Mouse (Mus musculus) left cerebral cortex, postnatal 4 days (tissue): ENCODE results near the gene Rgl1. TPM values are rescaled to one million over a fixed set of nuclear protein-coding genes. Genes with fewer than 3 reads are reported as not detected.
"Not testable (repeated sequence)": the region's sequence is repeated elsewhere in the genome, so short reads cannot be mapped to it uniquely, and the experiment has no call there.

Source experiments
- DNase-seq: peaks from one replicate; pipeline ENCODE4 v3.0.0-alpha.2; 2022
- intact Hi-C: fragments of 180-260 bp; cut with DNase I; formaldehyde crosslinking; loops from one replicate; pipeline ENCODE4 v1.15.1; 2025
- total RNA-seq, 2 experiments: library from RNA; stranded (reverse); gene quantifications; 2 replicates each; pipeline ENCODE4 v1.2.3; 2021

Rgl1 gene
- total RNA-seq, 2 experiments from 2014 or later: 45.6 to 55.2 TPM

- intact Hi-C loops: no loop called here
Measured at GRCm38 (mm10) chr1:152786953-152787352, 20.8 kb upstream of the Rgl1 start.

GRCm38 (mm10) chr1:152785446-152785845 lies 19.3 kb upstream of the Rgl1 start:
- DNase-seq, intact Hi-C loops: not testable (repeated sequence)

More at GRCm38 (mm10) chr1:152786953-152787352, 20.8 kb upstream of the Rgl1 start:
- no peak for DNase-seq

- intact Hi-C loops: no loop called here
- no peak for DNase-seq
Measured at GRCm38 (mm10) chr1:152784620-152785019, 18.5 kb upstream of the Rgl1 start.

GRCm38 (mm10) chr1:152779071-152779737 lies 13.1 kb upstream of the Rgl1 start:
- intact Hi-C loops: no loop called here
- peak; percentile 67 for DNase-seq

GRCm38 (mm10) chr1:152774601-152775000 lies 8.4 kb upstream of the Rgl1 start:
- intact Hi-C loops: loop anchor here (5.0 kb wide), 1 partner anchor 68 kb away; no protein-coding TSS in a partner anchor
- not testable (repeated sequence) for DNase-seq

DNA sequence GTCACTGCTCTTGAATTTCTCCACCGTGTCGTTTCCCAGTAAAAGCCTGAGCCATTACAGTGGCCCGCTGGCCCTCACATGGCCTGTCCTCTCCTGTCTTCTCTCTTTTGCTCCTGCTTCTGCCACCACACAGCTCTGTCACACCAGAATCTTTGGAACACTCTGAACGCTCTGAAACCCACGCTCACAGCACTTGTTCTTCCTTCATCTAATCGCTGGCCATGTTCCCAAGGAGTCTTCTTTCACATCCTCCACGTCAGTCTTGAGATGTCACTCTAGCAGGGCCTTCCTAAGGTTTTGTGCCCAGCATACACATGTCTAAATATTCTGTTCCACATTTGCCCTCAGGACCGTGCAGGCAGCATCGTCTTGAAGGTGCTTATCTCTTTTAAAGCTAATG lies 4.9 kb upstream of the Rgl1 start:
- no peak for DNase-seq
- intact Hi-C loops: loop anchor here (5.0 kb wide), 1 partner anchor 71 kb away; no protein-coding TSS in a partner anchor

GRCm38 (mm10) chr1:152767749-152768488 lies 1.8 kb upstream of the Rgl1 start:
- DNase-seq: peak; percentile 89
- intact Hi-C loops: no loop called here

GRCm38 (mm10) chr1:152766804-152767748 lies 925 bp upstream of the Rgl1 start:
- DNase-seq: no peak
- intact Hi-C loops: no loop called here

- intact Hi-C loops: no loop called here
- DNase-seq: no peak
Measured at GRCm38 (mm10) chr1:152761791-152762190, 4.4 kb downstream of the Rgl1 start.

GRCm38 (mm10) chr1:152750312-152750965 lies 15.7 kb downstream of the Rgl1 start, which contains the start of gene Apobec4:
Gene Apobec4, plus strand, starts transcription at chr1:152750551.
- intact Hi-C loops: loop anchor here (5.0 kb wide), 1 partner anchor 923 kb away; no protein-coding TSS in a partner anchor
- DNase-seq: no peak

GRCm38 (mm10) chr1:152749276-152749675 lies 16.9 kb downstream of the Rgl1 start:
- DNase-seq: no peak
- intact Hi-C loops: no loop called here

DNA sequence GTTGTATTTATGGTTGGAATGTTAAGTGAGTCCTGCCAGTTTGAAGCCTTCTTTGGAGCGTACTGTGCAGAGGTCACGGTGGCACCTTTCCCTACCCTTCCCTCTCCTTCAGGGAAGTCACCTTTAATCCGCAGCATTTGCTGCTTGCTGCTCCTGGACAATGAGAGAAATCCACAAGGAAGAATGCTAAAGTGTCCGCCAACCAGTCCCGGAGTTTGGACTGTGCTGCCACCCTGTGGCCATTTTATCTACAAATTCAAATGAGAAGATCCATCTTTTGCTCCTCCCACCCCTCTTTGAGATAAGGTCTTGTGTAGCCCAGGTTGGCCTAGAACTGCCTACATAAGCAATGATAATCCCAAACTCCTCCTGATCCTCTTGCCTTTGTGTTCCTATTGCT lies 19.7 kb downstream of the Rgl1 start:
- intact Hi-C loops: loop anchor here (2.0 kb wide), 1 partner anchor 222 kb away; no protein-coding TSS in a partner anchor
- DNase-seq: peak; percentile 88

GRCm38 (mm10) chr1:152743095-152743826 lies 22.9 kb downstream of the Rgl1 start:
- intact Hi-C loops: no loop called here
- DNase-seq: no peak

DNA sequence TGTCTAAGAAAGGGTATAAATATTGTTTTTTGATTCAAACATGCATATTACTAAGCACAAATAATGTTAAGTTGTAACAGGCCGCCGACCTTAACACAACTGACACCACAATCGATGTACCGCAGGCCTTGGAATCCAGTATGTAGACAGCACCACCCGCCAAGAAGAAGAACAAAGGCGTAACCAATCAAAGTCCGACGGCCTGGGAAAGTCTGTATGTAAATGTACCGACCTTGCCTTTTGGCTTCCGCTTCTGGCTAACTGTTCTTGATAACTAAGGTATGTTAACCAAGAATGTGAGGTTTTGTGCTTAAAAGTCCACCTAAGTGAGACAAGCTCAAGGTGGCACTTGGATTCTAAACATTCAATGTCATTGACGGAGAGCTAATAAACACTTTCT lies 26.8 kb downstream of the Rgl1 start:
- no peak for DNase-seq
- intact Hi-C loops: no loop called here

DNA sequence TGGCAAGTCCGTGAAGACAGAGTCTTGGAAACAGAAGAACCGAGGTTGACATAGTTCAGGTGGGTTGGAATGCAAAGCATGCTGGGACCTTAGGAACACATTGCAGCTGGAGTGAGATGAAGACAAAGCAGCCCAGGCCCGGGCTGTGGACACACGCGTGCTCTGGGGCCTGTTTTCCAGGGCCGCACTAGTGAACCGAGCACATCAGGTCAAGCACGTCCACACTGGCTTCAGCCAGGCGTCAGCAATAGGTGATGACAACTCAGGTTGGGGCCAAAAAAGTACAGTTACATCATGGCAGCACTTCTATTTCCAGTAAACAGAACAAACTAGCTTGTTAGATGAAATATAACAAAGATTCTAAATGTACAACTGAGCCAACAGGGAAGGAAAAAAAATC lies 27.4 kb downstream of the Rgl1 start:
- DNase-seq: no peak
- intact Hi-C loops: no loop called here

GRCm38 (mm10) chr1:152727604-152728236 lies 38.4 kb downstream of the Rgl1 start:
- intact Hi-C loops: no loop called here
- no peak for DNase-seq

DNA sequence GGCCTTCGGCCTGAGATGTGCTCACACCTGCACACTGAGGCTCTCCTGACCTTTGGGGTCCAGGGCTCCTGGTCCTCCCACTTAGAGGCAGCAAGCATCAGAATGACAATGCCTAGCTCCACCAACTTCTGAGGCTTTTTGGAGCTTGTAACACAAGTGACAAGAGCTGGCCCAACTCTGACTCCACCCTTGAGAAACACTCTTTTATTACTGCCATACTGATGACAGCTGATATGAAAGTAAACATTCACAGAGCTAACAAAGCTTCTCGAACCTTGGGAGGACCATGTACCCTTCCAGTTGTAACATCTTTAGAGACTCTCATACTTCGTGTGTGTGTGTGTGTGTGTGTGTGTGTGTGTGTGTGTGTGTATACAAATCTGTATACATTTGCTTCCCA lies 40.1 kb downstream of the Rgl1 start:
- intact Hi-C loops: no loop called here
- DNase-seq: no peak

DNA sequence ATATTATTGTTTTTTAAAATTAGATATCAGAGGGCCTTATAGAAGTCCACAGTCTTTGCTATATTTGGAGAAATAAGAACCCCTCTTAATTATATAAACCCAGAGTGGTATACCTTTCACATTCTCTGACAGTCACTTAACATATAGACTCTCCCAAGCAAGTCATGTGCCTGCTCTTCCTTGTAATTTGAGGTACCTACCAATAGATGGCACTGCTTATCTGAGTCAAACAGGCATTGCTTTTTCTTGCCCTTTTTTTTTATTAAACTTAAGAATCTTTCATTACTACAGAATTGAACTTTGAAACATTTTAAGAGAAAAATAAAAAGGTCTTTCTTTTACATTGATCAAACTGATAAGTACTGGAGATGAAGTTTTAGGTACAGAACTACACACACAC lies 41.9 kb downstream of the Rgl1 start:
- intact Hi-C loops: no loop called here
- DNase-seq: no peak

- intact Hi-C loops: no loop called here
Measured at GRCm38 (mm10) chr1:152721535-152722198, 44.5 kb downstream of the Rgl1 start.

More at GRCm38 (mm10) chr1:152721535-152722198, 44.5 kb downstream of the Rgl1 start:
- DNase-seq: no peak
